Mouse (Mus musculus): Measurements from ENCODE around the gene Gm20908.
"Not testable (repeated sequence)": the region's sequence is repeated elsewhere in the genome, so short reads cannot be mapped to it uniquely, and the experiment has no call there.

Gm20908 gene

GRCm38 (mm10) chrY:64472966-64473365 lies at the start of gene Gm20908:
Gene Gm20908, plus strand, starts transcription at chrY:64473266.
- not testable (repeated sequence) for DNase-seq

All from retina, postnatal 1 day (tissue).